Mouse (Mus musculus) right cerebral cortex, adult 18-20 months (tissue): ENCODE measurements at regions not wholly inside any gene's neighbourhood (a gene's known extent, or its start where the extent isn't known, plus 50 kb on each side); places are given as distances from the start of the nearest gene placed in this dataset.

Source experiments
- DNase-seq: peaks from one replicate; pipeline ENCODE4 v3.0.0; 2022; ENCODE audit warnings: mixed read lengths

DNA sequence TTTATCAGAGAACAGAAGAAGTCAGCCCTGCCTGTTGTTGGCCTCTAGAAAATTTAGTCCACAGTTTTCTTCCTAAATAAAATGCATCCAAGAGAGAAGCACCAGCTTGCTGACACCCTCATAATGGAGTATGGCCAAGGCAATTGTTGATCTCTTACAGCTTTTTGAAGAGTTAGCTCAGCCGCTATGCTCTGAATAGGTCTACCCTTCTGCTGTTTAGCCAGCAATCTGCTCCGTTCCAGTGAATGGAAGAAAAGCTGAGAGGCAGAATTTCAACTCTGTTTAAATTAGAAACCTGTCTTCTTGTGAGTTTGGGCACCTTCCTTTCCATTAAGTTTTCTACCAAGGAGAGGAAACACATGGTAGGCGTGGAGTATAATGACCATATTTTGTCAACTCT lies 290.8 kb downstream of the Rnf144b start:
- peak; percentile 29 for DNase-seq

DNA sequence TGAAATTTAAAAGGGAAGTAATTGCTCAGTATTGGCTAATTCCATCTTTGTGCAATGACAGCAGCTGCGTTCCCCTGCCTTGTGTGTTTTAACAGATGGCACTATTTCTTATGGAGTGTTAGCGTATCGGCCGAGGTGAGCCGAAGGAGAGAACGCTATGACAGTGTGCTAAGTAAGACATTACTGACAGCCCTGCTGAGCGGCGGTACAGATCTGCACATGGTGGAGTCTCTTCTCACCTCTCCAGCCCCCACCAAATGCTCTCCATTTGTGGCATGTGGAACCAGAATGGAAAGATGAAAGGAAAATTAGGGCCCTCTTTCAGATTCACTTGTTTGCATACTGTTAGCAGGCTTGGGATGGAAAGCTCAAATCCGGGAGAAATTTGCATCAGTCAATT lies 291.5 kb downstream of the Rnf144b start:
- peak; percentile 24 for DNase-seq

DNA sequence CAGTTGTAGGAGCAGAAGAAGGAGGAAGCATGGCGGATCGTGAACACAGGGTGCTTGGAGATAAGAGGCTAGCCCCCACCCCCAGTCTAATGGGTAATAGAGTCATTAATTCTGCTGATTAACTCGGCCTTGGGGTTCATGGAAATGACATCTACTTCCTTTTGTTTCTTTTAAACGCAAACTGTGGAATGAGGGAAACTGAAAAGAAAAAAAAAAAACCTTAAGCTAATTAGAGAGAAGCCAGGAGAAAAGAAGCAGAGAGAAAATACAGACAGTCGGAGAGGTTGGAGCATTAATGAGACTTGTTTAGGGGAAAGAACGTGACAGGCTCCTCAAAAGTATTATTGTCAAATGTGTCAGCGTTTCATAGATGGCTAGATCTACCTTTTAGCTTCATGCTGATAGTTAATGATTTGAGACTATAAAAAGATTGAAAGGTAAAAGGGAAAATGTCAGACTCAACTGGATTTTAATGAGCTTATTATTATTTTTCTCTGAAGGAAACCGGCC lies 307.5 kb downstream of the Rnf144b start:
- no peak for DNase-seq

DNA sequence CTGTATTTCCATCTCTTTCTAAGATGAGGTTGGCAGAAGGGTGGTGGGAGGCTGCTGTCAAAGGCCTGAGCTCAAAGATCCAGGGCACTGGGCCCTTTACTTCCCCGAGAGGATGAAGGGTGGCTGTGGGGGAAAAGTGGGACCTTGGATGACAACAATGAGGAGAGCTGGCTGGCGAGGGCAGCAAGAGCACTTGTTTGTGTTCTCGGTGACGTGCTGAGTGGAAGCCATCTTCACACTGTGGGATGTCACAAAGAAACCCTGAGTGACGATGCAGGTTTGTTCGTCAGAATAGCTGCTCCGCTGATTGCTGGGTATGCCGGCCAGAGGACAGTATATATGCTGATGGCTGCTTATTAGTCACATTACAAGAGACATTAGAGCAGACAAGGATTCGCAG lies 308.0 kb downstream of the Rnf144b start:
- DNase-seq: no peak

DNA sequence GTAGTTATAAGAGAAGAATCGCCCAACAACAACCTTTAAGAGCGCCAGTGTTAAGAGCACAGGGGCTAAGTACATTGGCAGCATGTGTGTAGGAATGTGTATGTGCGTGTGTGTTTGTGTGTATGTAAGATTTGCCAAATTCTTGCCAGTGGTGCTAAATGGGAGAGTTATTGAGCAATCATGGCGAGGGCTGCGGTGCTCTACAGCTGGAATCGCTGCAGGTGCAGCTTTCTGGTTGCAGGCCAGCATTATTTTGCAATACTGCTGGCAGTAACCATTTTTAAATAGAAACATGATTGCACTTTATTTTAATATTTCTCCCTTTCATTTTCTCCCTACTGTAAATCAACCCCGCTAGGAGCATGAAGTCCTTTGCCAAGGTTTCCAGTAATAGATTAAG lies 313.2 kb downstream of the Rnf144b start:
- DNase-seq: no peak

DNA sequence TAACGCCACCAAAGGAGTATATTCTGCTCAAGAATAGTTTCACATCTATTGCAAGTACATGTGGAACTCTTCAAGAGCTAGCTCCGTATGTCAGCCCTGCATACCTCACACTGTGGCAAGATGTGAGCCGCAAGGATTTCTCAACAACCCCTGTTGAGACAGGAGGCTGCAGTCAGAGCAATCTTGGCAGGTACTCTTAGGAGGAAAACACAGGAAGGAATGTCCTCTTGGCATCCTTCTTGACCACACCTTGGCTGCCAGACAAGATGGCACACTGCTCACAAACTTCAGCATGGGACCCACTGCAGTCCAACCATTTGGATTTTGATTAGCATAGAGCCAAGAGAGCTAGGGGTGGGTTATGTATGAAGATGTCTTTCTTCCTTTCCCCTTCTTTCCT lies 322.4 kb downstream of the Rnf144b start:
- DNase-seq: no peak

DNA sequence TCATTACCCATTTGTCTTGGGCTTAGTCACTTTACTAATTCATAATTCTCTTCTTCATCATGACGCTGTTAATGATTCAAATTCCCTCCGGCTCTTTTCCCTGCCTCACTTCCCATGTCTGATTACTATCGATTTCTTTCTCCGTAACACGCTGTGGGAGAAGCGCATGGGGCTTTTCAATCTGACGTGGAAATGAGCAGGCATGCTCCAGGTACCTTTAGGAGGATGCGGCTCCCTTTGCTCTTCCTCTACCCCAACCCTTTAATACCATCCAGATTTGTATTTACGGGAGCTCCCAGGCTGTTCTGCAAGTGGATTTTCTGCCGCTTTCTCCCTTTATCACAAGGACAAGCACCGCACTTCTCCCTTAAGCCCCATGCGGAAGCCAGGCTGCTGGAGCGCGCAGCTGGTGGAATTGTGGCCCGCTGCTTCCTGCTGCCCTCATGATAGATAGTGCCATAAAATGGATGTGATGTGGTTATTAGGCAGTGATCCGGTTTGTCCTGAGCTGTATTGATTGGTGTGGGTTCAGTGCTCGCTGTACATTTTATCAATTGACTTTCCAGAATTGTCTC lies 329.8 kb downstream of the Rnf144b start:
- no peak for DNase-seq

DNA sequence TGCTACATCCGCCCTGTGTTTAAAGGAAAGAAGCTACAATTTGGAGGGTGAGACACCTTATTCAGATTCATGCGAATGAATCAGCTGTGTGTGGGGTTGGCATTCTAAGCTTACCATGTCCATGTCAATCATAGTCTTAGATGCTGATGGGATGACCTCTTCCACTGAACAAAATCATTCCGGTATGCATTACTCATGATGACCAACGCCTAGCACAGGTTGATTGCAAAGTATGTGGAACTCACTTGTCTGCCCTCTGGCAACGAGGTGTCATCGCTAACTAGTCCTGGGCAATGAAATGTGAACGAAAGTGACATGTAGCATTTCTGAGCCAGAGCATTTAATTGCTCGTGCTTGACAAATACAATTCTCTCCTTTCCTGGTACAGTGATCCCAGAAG lies 339.7 kb downstream of the Rnf144b start:
- no peak for DNase-seq

DNA sequence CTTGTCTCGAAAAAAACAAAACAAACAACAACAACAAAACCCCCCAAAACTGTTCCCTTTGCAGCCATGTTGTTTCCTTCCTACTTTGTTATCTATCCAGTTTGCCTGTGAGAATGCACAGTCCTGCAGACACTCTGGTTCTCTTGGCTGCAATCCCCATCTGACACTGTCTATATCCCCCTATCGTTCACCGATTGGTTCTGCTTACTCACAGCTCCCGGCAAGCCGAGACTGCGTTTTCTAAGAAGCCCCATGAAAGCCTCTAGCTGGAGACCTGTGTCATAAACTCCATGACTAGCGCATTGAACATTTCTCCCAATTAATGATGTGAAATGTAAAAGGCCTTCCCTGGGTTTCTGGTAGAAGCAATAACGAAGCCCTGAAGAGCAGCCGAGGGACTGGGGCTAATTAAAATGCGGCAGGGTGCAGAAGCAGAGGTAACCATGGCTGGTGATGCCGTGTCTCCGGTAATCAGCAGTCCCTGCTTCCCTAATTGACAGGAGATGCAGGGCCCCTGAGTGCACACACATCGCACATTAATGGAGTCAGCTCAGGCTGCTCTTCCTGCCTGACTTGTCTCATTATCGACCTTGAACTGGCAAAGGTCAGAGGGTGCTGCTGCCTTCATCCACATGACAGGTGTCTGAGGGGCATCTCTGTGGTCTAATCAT lies 349.2 kb downstream of the Rnf144b start:
- no peak for DNase-seq

DNA sequence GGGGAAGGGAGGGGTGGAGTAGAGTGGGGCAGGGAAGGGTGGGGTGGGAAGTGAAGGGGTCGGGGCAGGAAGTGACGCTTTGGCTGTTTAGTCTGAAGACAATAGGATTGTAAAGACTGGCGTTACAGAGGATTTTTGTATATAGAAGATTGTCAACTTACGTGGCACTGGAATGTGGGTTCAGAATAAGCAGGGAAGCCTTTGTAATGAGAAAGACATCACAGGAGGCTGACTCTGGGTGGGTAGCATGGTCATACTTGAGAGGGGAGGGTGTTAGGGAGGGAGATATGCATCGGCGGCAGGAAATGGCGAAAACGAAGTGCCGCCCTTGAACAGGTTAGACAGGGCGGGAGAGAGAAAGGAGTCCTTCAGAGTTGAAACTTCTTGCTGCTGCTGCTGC lies 357.7 kb downstream of the Rnf144b start:
- no peak for DNase-seq

DNA sequence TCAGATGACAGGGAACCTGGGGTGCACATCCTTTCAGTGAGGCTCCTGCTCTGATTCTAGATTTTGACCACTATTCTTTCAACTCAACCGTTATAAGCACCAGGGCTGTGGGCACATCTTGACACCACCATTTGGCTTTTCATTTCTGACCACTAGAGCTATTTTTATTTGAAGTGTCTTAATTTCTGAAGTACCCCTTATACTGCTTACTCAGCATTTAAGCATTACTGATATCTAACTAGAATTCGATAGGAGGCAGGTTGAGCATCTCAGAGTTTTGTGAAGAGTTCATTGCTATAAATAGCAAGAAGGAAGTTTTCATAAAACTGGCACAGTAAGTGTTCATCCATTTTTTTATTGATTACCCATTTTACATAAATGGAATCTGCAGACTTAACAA lies 362.4 kb downstream of the Rnf144b start:
- no peak for DNase-seq

DNA sequence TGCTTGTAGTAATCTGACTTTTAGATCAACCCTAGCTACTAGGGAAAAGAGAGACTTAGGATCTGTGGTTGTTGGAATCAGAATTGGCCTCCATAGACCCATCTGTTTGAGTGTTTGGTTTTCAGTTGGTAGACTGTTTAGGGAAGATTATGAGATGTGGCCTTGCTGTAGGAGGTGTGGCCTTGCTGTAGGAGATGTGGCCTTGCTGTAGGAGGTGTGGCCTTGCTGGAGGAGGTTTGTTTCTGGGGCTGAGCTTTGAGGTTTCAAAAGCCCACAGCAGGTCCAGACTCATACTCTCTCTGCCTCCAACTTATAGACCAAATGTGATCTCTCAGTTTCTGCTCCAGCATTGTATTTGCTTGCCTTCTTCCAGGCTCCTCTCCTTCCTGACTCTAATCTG lies 363.7 kb downstream of the Rnf144b start:
- no peak for DNase-seq

DNA sequence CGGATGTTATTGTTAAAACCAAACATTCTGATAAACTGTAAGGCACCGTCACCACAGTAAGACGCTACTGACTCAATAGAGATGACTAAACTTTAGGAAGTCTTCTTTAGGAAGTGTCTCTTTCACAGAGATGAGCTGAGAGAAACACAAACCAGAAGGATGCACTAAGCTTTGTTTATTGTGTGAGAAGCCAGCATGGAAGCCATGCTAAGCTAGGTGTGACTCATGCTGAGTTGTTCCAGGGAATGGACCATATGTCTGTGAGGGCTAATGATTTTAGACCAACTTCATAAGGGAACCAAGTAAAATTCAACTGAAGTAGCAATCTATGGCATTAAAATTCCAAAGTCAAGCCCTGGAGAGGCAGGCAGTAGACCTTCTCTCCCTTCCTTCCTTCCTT lies 364.2 kb downstream of the Rnf144b start:
- DNase-seq: peak; percentile 3

DNA sequence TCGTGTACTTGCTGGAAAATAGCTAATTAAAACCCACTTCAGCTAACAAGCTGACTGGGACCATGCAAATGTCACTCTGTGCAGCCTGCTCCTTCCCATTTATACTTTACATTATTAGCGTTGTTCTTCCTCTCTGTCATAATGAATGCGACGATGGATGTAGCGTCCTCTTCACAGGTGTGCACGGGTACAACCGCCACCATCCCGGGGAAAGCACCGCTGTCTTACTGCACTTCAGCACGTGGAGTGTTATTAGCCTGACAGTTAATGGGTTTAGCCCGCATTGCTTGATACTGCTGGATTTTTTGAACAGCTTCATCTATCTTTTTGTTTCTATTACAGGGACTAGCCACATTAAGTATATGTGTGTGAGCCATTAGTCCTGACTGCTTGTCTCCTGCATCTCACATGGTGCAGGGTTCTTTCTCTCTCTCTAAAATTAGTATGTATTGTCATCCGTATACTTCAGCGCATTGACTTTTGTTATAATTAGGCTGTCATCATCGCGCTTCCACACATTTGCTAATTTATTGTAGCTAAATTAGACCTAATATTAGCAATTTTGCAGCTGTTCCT lies 383.0 kb downstream of the Rnf144b start:
- no peak for DNase-seq

DNA sequence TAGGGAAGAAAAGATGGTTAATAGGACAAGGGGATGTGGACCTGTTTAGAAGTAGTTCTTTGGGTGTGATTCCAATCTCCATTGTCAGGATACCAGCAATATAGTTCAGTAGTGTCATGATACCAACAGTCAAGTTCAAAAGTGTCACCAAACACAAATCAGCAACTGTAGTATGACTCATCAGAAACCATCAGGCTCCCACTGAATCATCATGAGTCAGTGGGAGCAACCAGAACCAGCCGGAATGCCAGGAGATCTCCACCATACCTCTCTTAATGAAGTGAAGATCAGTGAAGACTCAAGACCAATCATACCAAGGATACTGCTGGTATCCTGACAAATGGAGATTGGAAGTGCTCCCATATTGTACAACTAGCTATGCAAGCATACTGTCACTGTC lies 410.5 kb downstream of the Rnf144b start:
- DNase-seq: no peak

DNA sequence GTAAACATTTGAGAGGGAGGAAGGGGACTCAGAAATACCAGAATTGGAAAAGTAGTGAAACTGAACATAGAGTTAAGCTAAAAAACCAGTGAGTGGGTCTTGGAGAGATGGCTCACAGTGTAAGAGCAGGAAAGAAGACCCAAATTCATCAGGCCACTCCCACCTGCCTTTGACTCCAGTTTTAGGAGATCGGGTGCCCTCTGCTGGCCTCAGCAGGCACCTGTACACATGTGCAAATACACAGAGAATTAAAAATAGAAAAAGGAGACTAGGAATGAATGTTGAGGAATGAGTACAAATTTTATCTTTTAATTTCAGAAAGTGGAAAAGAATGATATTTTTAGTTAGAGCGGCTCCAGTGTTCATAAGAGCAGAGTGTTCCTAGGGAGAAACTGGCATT lies 414.7 kb downstream of the Rnf144b start:
- no peak for DNase-seq

DNA sequence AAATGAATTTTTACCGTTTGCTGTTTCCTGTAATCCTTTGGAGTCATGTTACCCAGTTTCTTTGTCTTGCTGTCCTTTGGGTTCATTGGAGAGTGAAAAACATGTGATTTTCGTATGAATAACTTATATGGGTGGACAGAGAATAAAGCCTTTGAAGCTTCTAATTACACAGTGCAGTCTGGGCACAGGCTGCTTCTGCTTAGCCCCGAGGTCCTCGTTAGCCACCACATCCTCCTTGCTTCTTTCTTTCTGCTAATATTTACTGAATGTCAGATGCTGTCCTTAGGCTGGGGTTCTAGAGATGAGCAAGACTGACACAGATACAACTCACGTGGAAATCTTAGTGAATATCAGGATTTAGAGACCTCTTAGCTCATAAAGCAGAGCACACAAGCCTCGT lies 427.2 kb downstream of the Rnf144b start:
- DNase-seq: no peak

DNA sequence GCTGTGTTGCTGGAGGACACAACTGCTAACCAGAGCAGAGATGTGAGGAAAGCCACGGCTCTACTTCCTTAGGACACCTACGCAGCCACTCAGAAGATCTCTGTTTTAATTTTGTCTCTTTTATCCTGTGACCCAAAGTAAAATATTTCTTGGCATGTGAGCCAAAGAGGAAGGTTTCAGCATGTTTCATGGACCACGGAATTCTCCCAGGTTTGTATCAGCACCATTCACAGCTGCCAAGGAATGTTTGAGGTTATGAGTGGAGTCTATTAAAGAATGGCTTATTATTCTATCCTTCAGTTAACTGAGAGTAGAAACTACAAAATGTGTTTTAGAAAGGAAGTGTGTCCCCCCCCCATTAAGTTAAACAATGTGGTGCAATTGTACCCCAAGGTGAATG lies 429.8 kb downstream of the Rnf144b start:
- DNase-seq: no peak

DNA sequence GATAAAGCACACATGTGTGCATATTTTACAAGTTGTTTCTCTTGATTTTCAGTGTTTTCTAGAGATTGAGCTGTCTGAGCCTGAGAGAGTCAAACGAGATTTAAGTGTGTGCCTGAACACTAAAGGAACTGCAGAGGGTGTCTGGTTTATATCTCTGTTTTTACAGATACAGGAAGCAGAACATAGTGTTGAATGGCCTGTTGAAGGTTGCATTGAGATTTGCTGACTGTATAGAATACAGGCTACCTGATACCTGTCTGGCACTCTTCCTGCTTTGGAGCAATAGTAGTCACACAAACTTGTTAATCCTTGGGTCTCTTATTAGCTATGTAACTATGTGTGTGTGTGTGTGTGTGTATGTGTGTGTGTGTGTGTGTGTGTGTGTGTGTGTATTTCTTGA lies 431.7 kb downstream of the Rnf144b start:
- no peak for DNase-seq

DNA sequence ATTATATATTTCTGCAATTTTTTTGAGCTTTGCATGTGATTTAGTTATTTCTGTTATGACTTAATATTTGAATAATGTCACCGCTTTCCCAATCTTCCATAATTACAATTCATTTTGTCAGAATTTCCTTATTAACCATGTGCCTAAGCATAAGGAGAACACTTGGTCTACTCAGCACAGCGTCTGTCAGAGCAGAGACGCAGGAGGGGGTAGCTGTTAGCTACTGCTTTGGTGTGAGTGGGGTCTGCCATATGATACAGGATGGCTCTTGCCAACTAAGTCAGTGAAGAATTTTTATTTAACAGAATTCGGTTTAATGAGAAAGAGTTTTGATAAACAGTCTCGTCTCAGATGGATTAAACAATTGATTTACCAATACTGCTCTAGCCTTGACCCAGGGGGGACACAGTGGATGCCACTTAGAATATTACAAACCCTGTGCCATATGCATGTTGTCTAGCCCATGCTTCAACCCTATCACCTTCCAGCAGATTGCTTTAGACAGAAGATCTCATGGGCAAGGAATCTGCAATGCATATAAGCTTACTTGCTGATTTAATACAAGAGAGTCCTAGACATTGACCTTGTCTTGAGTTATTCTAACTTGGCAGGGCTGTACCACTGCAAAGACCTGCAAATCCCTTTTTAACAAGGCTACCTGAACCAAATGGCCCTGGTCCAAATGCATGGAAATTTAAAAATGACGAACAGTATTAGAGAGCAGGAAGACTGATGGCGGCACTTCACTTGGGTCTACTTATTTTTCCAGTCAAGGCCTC lies 434.9 kb downstream of the Rnf144b start:
- DNase-seq: no peak

DNA sequence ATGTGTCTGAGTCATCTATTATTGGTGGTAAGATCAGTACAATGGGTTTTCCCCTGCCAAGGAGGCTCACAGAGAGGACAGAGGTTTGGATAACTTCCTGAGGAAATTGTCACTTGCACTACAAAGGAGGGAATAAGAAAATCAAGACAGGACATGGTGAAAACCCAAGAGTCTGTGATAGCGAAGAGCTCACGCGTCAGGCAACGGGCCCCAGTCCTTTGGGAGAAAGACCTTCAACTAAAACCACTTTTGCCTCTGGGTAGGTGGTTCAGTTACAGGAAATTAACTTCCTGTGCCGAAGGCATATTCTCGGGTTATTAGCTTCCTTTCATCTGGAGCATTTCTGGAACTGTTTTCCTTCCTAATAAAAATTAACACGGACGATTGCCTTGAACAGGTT lies 440.4 kb downstream of the Rnf144b start:
- DNase-seq: no peak

DNA sequence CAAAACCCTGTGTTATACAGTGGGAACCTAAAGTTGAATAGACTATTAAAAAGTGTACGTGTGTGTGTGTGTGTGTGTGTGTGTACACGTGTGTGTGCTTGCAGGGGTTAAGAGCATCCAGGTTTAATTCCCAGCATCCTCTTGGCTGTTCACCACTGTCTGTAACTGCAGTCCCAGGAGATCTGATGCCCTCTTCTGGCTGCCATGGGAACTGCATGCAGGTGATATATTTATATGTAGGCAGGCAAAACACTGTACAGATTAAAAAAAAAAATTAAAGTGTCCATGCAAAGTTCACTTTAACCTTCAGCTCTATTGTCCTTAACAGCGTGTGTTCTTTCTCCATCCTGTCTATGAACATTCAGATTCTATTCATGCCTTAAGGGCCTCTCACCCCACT lies 454.1 kb downstream of the Rnf144b start:
- no peak for DNase-seq

DNA sequence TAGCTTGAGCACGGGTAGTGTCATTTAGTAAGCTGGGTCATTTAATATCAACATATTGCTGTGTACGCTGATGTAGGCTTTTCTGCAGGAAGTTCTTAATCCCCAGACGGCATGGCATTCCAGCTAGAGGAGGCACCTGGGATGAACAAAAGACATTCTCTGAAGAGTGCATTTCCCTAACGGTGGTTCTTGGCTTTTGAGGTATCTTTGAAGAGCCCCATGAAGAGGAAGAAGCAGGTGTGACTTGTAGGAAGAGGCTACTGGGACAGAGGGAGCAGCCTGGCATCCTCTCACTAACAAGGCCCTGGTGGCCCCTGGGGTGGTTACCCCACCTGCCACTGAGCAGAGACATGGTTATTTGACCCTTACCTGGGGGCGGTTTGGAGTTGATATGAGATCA lies 457.7 kb downstream of the Rnf144b start:
- no peak for DNase-seq

DNA sequence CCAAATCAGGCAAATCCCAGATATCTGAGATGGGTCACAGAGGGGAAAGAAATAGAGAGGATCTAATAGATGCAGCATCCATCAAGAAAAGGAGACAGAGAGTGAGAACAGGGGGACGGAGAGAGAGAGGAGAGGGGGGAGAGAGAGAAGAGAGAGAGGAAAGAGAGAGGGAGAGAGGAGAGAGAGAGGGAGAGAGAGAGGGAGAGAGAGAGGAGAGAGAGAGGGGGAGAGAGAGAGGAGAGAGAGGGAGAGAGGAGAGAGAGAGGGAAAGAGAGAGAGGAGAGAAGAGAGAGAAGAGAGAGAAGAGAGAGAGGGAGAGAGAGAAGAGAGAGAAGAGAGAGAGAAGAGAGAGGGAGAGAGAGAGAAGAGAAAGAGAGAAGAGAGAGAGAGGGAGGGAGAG lies 462.7 kb downstream of the Rnf144b start:
- no peak for DNase-seq
